Mouse (Mus musculus): ENCODE results near the gene Gm49450.
A peak's percentile ranks its signal among the peaks of the same experiment; 100 is the strongest.

Gm49450 gene

DNA sequence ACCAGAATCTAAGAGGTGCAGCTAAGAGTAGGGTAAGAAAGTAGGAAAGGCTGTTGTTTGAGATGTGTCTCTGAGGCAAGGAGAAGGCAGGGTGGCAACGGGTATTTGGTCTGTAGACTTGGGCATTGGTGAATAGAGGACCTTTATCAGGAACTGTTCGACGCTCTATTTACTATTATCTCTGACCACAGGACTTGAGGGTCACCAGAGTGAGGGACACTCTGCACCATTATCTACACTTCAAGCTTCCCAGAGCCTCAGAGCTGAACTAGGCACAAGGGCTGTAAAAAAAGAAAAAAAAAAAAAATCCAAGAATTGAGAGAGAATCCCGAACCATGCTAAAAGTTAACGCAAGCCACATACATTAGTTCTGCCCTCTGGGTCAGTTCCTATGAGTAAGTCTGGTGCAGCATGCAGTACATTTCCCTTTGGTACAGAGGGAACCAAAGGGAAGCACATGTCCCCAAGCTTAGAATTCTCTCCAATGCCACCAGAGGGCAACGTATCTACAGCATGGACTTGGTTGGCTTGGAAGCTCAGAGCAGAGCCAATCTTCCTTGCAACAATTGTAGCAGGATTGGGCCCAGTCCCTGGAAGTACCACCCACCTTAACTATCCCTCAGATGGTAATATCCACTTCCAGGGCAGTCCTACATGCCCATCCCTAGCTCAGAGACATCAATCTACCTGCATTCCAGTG lies 61.3 kb downstream of the Gm49450 start:
- peak; percentile 67 for DNase-seq (ENCODE audit: low spot score in 2 of 2)

DNA sequence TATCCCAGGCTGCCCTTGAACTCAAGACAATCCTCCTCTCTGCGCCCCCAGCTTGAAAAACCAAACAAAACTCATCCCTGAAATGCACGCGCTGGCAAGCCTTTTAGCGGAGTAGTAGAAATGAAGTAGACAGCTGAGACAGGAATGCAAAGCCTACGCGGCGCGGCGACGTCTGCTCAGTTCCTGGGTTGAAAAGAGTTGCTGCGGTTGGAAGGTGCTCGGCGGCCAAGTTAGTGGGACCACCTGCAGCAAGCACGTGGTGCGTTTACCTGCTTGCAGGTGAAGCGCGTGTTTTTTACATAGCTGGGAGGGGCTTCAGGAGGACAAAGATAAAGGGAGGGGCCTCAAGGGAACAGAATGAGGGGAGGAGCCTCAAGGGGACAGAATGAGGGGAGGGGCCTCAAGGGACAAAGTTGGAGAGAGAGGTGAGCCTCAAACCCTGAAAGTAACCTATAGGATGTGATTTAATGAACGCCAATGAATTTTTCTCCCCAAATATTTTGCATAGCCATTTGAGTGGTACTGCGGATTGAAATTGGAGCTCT lies 62.1 kb downstream of the Gm49450 start:
- DNase-seq (ENCODE audit: low spot score in 2 of 2): peak in 1 of 2 experiments; percentile 19

DNA sequence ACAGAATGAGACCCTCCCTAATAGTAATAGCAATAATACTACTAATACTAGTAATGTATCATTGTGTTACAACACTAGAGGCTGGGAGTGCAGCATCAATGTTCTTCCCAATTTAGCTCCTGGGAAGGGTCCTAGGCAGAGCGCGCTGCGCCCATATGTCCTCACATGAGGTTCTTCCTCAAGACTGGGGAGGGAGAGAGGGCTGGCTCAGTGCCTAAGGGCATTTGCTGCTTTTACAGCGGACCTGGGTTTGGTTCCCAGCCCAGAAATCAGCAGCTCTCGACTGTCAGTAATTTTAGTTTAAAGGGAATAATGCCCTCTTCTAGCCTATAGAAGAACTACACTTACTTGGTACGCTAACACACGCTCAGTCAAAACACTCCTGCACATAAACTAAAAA lies 65.8 kb downstream of the Gm49450 start:
- DNase-seq (ENCODE audit: low spot score in 2 of 2): no peak

DNA sequence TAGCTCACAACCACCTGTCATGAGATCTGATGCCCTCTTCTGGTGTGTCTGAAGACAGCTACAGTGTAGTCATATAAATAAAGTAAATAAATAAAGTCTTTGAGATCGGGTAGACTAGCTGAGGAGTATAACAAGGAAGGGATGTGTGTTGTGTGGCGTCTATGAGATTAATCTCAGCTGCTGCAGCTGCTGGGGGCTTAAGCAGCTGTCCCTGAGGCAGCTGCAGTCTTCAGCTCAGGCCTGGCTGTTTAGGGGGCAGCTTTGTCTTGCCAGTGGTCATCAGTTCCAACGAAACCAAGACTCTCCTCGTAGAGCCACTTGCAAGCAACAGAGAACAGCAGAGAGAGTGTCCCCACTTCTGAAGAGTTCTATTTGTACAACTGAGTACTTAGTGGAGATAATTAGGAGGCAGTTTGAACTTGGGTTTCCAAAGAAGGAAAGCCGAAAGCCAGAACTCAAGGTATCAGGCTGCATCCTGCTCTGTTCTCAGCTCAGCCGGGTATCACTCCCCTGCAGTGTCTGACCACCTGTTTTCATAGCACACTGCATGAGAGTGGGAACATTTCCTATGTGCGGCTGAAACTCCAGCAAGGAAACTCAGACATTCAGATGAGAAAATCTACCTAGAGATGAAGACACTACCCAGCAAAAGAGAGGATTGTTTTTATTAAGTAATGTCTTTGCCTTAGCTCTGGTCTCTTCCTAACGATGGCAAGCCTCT lies 66.5 kb downstream of the Gm49450 start:
- DNase-seq (ENCODE audit: low spot score in 2 of 2): no peak

DNA sequence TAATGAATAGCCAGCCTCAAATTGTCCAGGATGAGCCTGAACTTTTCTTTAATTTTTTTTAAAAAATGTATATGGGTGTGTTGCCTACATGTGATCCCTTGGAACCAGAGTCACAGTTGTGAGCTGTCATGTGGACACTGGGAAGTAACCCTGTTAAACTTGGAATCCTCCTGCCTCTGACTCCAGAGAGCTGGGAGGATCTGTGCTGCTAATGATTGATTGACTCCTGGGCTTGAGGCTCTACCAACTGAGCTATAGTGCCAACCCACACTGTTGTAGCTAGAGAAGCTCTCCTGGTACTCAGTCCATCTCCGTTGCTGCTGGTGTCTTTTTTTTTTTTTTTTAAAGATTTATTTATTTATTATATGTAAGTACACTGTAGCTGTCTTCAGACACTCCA lies 69.2 kb downstream of the Gm49450 start:
- DNase-seq (ENCODE audit: low spot score in 2 of 2): no peak

DNA sequence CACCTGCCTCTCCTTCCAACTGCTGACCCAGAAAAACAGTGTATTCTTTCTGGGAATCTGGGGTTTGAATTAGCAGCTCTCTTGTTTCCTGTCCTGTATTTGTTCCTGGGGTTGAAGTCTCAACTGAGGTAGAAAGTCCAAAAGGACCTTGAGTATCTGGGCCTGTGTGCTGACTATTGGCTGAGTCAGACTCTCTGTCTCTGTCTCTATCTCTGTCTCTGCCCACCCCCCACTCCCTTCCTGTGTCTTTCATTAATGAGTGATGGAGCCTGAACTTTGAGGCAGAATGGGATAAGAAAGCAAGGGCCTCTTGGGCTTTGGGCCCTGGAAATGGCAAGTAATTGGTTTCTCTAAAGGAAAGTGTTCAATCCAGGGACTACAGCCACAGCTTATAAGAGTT lies 69.7 kb downstream of the Gm49450 start:
- no peak for DNase-seq (ENCODE audit: low spot score in 2 of 2)

Data from right cerebral cortex, adult 2 months (tissue).